Mouse (Mus musculus) monocyte, adult 5-6 weeks (primary cell): Measurements from ENCODE around the gene Exoc4. TPM values are rescaled to one million over a fixed set of nuclear protein-coding genes. Genes with fewer than 3 reads are reported as not detected.

ENCODE experiments used
- ATAC-seq: fragments of 153-309, 156-312 bp; replicated peaks from 2 replicates; pipeline ENCODE4 v1.8.0; 2017; ENCODE audit warnings: mild to moderate bottlenecking; ENCODE audit not compliant: low TSS enrichment, insufficient number of reproducible peaks, severe bottlenecking, poor library complexity, low FRiP score
- total RNA-seq: library from RNA; stranded (forward); fragments of 200-1000, 200-491, 200-594 nt; gene quantifications from 3 replicates; pipeline ENCODE4 v1.2.3, GENCODE M21; 2017

Gene Exoc4
- total RNA-seq, 1 experiment from 2014 or later, result 47.5 TPM

DNA sequence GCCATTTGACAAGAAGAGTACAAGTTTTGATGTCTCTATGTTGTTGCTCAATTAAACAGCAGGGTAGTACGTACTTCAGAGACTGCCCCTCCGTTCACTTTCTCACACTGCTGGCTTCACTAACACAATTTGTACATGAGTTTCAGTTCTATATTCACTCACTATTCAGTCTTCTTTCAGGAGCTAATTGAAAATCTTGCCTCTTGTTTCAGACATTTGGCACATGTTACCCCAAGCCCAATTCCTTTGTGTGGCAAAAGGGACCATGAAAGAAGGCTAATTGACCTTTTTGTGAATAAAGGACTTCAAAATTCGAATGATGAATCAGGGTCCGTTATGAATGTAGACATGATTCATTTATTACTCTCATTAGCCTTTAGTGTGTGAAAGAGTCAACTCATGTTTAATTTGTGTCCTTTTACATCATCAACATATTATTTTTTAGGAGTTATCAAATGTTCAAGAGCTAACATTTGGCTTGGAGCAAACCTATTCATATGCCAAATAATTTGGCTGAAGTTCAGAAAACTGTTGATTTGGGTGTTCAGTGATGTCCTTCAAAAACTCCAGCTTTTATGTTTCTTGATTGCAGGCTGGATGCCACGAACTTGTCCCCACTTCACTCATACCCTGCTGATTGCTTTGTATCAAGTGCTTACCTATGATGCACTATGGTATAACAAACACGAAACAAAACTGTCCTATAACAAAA is 467.5 kb downstream of the Exoc4 start:
- ATAC-seq, result no peak

GRCm38 (mm10) chr6:33721166-33721565 is 472.3 kb downstream of the Exoc4 start:
- no peak for ATAC-seq

GRCm38 (mm10) chr6:33722811-33723210 is 473.9 kb downstream of the Exoc4 start:
- ATAC-seq, result no peak

GRCm38 (mm10) chr6:33724596-33724995 is 475.7 kb downstream of the Exoc4 start:
- no peak for ATAC-seq

- no peak for ATAC-seq
Observed at GRCm38 (mm10) chr6:33727271-33727670, 478.4 kb downstream of the Exoc4 start.

GRCm38 (mm10) chr6:33732214-33732613 is 483.3 kb downstream of the Exoc4 start:
- no peak for ATAC-seq

DNA sequence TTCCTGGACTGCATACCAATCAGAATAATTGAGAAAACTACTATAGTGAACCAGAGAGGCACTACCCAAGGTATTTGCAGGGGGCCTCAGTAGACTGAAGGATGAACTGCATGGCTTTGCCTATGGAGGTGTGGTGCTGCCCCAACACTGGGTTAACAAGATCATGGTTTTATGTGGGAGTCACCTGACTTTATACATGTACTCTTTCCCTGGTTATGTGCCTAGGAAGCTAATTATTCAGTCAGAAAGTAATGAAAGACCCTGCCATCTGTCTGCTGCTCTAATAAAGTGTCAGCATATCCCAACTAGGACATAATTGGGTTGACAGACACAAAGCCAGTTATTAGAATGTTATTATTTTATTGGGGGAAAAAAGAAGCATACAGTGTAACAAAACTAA is 484.7 kb downstream of the Exoc4 start:
- ATAC-seq, result no peak

GRCm38 (mm10) chr6:33734032-33734431 is 485.1 kb downstream of the Exoc4 start:
- ATAC-seq, result no peak

DNA sequence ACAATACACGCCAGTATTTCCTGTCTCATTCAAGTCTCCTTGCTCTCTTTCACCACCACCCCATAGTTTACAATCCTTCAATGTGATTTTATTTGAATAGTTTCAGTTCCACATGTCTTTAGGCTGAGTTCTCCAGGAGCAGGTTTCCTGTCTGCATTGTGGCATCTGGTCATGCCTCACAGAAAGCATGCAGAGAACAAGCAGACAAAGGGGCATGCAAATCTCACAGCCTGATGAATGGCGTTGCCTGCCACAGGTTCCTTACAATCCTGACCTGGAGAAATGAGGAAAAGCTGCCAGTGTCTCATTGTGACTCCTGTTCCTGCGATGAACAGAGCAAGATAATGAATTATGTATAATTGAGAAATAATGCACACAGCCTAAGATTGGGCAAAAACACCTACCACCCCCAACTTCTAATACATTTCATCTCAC is 490.0 kb downstream of the Exoc4 start:
- no peak for ATAC-seq

- ATAC-seq, result no peak
Observed at GRCm38 (mm10) chr6:33739304-33739703, 490.4 kb downstream of the Exoc4 start.

GRCm38 (mm10) chr6:33755976-33756375 is 507.1 kb downstream of the Exoc4 start:
- ATAC-seq, result no peak

GRCm38 (mm10) chr6:33761557-33761956 is 512.7 kb downstream of the Exoc4 start:
- no peak for ATAC-seq

DNA sequence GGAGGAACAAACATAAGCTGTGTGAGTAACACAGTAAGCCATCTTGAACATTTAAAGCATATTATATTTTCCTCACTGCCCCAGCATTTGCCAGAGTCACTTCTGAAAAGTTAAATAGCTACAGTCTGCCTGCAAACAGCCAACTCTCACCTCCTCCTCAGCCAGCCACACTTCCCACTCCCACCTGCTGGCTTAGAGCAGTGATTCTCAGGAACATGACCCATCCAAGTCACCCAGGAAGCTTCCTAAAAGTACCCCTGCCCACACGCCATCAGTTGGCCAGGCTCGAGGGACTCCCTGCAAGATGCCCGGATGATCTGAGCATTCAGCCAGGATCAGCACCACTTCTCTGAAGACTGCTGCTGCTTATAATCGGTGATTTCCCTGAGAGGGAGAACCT is 514.4 kb downstream of the Exoc4 start:
- ATAC-seq, result no peak

DNA sequence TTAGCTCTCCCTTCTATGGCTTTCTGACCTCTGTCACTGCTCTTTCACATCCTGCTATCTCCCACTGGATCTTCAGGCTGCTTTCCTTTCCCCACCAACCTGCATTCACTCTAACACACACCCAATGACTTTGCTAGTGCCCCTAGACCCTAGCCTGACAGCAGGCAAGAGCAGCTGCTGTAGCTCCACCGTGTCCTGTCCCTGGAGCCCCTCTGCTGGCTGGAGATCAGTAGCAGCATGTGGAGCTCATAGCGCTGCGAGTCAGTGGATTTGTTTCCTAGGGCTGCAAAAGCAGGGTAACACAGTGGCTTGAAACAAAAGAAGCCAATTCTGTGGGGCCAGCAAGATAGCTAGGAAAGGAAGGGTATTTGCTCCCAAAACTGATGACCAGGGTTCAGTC is 515.1 kb downstream of the Exoc4 start:
- ATAC-seq, result no peak

DNA sequence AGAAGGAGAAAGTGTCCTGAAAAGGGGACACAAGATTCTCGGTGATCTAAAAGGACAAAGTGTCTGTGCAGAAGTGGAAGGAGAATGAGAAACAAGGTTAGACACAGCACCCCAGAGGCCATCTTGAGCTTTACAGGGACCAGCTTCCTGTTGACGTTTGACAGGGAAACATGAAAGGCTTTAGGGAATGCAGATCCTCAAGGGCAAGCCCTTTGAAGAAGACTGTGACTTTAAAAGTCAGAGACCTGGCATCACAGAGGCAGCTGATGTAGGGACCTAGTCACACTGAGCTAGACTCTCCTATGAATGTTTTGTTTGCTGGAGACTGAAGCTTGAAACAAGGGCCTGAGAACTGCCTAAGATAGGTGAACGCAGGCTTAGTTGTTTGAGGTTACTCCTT is 520.4 kb downstream of the Exoc4 start:
- ATAC-seq, result no peak

DNA sequence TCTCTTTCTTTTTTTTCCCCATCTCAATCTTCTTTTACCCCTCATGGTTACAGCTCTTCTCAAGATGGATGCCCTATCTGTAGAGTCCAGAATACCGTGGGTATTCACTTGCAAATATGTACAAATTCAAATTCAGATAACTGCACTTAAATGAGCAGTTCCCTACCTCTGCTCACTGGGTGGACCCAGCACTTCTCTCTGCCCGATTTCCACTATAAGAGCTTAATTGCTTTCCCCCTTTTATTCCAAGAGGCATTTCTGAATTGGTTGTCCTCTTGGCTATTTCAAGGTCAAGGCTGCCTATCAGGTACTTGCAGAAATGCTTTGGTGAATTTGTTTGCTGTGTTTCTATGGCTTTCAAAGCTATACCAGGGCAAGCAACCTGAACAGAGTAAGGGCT is 521.1 kb downstream of the Exoc4 start:
- no peak for ATAC-seq

GRCm38 (mm10) chr6:33772551-33773315 is 523.8 kb downstream of the Exoc4 start:
- ATAC-seq, result no peak

- ATAC-seq, result no peak
Observed at GRCm38 (mm10) chr6:33792604-33793003, 543.7 kb downstream of the Exoc4 start.

GRCm38 (mm10) chr6:33801254-33801653 is 552.4 kb downstream of the Exoc4 start:
- no peak for ATAC-seq

DNA sequence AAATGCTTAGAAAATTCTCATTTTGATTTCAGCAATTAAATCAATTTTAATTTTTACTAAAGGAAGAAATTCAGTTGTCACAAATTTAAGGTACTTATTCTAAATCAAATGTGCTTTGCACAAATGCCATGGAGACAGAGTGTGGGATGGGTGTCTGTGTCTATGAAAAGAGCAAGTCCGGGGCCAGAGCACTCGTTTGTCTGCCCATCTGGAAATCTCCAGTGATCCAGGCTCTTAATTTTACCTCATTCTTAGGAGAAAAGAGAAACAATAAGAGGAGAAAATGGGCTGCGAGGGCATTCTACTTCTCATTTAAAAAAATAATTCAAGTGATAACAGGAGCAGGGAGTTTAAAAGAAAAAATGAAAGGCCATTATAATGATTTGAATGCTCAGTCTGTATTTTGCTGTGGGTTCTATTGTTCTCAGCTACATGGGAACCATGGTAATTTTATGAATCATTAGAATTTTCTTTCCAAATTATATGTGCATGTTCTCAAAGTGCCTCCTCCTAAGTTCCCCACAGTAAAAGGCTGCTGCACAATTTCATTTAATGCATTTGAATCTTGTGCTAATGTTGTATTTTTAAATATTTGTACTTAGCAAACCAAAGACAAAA is 554.7 kb downstream of the Exoc4 start:
- ATAC-seq, result no peak
